Mouse (Mus musculus) kidney, adult 2 months (tissue): ENCODE results near the gene Ticrr.

Experiments
- CTCF ChIP-seq: fragments of 200-500 bp; conservative IDR thresholded peaks from 2 replicates; pipeline ENCODE4 v1.5.1; 2011; ENCODE audit warnings: low read depth, mild to moderate bottlenecking, control low read depth, low read length, moderate library complexity, mixed read lengths; ENCODE audit not compliant: insufficient read depth, insufficient read length
- POLR2A ChIP-seq: fragments of 200-500 bp; IDR thresholded peaks from one replicate; pipeline ENCODE4 v1.6.1; 2011; ENCODE audit warnings: low read depth, low read length, control low read depth

- TF ChIP-seq CTCF (no peak), POLR2A (no peak)
These were observed 84.1 kb downstream of the Ticrr start for GRCm38 (mm10) chr7:79744051-79744450.
